Mouse (Mus musculus): ENCODE data around the gene Gm20388. TPM values are rescaled to one million over a fixed set of nuclear protein-coding genes. Genes with fewer than 3 reads are reported as not detected.
A peak's percentile ranks its signal among the peaks of the same experiment; 100 is the strongest.

Gm20388 gene
- polyA plus RNA-seq, 1 experiment from 2014 or later = not detected

GRCm38 (mm10) chr8:124247581-124247980 is 4336.9 kb downstream of the Gm20388 start:
- peaks cover 40% of the 10 kb centered on the region for H3K4me1 ChIP-seq (replicated peaks)
- peaks cover 8% of the 10 kb centered on the region; the same call in 1 of the 2 replicates for H3K36me3 ChIP-seq
- no peak overlapping the region for H3K9ac ChIP-seq
- no peak overlapping the region for H3K27ac ChIP-seq
- WGBS = 80% methylated on average over 6 of the region's 6 CpGs
- no peak overlapping the region for H3K4me3 ChIP-seq
- no peak overlapping the region for H3K4me2 ChIP-seq
- no peak for ATAC-seq (replicated peaks; ENCODE audit: insufficient number of reproducible peaks, insufficient read depth, low FRiP score, low read depth)
- 0 out of 2 replicates have a peak, but pooled peaks cover 3% of the 10 kb centered on the region for H3K9me3 ChIP-seq (replicated peaks)
- H3K27me3 ChIP-seq = no peaks in the 10 kb centered on the region

DNA sequence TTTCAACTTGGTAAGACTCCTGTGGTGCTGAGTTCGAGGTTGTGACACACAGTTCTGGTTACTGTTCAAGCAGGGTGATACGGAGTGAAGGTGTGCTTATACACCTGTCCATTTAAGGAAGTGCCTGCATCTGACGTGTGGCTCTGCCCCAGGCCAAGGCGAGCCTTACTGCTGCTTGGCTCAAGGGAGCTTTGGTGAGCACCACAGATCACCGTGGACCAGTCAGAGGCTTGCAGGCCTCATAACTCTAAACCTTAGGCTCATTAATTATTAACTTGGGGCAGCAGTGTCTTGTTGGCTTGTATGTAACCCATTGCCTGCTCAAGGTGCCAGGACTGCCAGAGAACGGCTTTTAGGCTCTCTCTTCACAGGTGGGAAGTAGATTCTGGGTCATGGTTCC is 4338.0 kb downstream of the Gm20388 start:
- no peak for ATAC-seq (replicated peaks; ENCODE audit: insufficient number of reproducible peaks, insufficient read depth, low FRiP score, low read depth)
- WGBS = 89% methylated on average over 6 of the region's 6 CpGs

GRCm38 (mm10) chr8:124250255-124250654 is 4339.6 kb downstream of the Gm20388 start:
- Histone ChIP-seq H3K9me3 (replicated peaks) (no peaks in the 10 kb centered on the region), H3K27me3 (no peaks in the 10 kb centered on the region), H3K4me2 (no peak overlapping the region), H3K36me3 (no peaks in the 10 kb centered on the region), H3K4me3 (no peak overlapping the region), H3K9ac (no peak overlapping the region), H3K27ac (no peak overlapping the region), H3K4me1 (replicated peaks) (peaks cover 53% of the 10 kb centered on the region)
- 15% methylated on average over 3 of the region's 3 CpGs for WGBS
- ATAC-seq (replicated peaks; ENCODE audit: insufficient number of reproducible peaks, insufficient read depth, low FRiP score, low read depth) = no peak

More for the DNA sequence above, 4338.0 kb downstream of the Gm20388 start:
- Histone ChIP-seq H3K9ac (no peak overlapping the region), H3K4me2 (no peak overlapping the region), H3K36me3 (peaks cover 6% of the 10 kb centered on the region; the same call in 1 of the 2 replicates), H3K27me3 (no peaks in the 10 kb centered on the region), H3K4me3 (no peak overlapping the region), H3K27ac (no peak overlapping the region), H3K9me3 (replicated peaks) (0 out of 2 replicates have a peak, but pooled peaks cover 2% of the 10 kb centered on the region), H3K4me1 (replicated peaks) (peaks cover 47% of the 10 kb centered on the region)

DNA sequence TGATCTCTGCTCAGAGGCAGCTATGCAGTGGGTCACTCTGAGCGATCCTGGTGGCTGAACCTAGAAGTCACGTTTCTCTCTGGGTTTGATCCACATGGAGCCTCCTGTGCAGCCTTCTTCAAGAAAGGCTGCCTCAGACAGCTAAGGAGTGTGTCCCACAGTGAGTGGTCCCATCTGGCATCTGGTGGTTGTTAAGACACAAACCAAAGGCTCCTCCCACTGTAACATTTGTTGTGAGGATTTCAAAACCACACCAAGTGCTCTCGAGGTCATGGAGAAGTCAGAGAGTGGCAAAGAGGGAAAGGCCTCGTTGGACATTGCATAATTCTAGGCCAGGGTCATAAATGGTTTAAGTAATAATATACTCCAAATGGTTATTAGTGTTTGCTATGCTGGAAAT is 4340.1 kb downstream of the Gm20388 start:
- ATAC-seq (replicated peaks; ENCODE audit: insufficient number of reproducible peaks, insufficient read depth, low FRiP score, low read depth) = no peak
- no peak overlapping the region for H3K27ac ChIP-seq

DNA sequence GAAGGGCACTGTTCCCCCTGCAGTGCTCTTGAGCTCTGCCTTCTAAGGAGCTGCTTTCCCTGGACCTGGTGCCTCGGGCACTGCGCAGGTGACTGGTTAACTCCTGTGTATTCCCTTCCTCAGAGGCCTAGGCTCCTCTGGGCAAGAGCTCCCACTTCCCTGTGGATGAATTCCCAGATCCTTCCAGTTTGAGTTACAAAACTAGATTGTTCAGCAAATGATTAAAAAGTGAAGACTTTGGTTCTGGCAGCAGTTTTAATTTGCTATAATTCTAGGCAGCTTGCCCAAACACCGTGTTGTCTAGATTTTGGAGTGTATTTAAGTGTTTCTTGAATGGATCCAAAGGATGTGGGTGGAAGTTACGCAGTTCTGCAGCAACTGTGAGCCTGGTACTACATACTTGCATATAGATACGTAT is 4341.9 kb downstream of the Gm20388 start:
- Histone ChIP-seq H3K27me3 (no peaks in the 10 kb centered on the region), H3K9ac (no peak overlapping the region), H3K4me1 (replicated peaks) (peaks cover 62% of the 10 kb centered on the region), H3K9me3 (replicated peaks) (no peaks in the 10 kb centered on the region), H3K36me3 (no peaks in the 10 kb centered on the region), H3K4me3 (no peak overlapping the region), H3K4me2 (no peak overlapping the region), H3K27ac (no peak overlapping the region)
- no peak for ATAC-seq (replicated peaks; ENCODE audit: insufficient number of reproducible peaks, insufficient read depth, low FRiP score, low read depth)
- 73% methylated on average over 5 of the region's 5 CpGs for WGBS

More for the DNA sequence above, 4340.1 kb downstream of the Gm20388 start:
- H3K9me3 ChIP-seq (replicated peaks) = no peaks in the 10 kb centered on the region
- H3K4me3 ChIP-seq = no peak overlapping the region
- H3K27me3 ChIP-seq = no peaks in the 10 kb centered on the region
- no peak overlapping the region for H3K9ac ChIP-seq
- peaks cover 58% of the 10 kb centered on the region for H3K4me1 ChIP-seq (replicated peaks)
- WGBS = 51% methylated on average over 4 of the region's 4 CpGs
- H3K36me3 ChIP-seq = no peaks in the 10 kb centered on the region
- no peak overlapping the region for H3K4me2 ChIP-seq

DNA sequence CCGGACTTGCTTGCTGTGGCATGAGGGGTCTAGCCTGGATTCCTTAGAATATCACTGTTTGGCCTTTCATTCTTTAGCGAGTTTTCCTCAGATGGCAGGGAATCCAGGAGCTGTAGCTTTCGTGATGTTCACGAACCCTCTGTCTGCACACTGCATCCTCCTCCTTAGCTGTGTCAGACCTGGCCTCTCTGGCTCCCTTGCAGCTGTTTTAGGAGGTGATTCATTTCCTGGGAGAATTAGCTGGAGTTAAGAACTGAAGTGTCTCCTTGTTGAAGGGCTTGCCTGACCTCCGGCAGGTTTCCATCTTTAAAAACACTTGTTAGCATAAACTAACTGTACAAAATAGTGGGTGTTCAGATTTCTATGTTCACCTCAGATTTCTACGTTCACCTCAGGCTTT is 4343.3 kb downstream of the Gm20388 start:
- H3K27ac ChIP-seq = no peak overlapping the region
- no peak overlapping the region for H3K4me2 ChIP-seq
- H3K9me3 ChIP-seq (replicated peaks) = no peaks in the 10 kb centered on the region
- H3K27me3 ChIP-seq = no peaks in the 10 kb centered on the region
- no peak for ATAC-seq (replicated peaks; ENCODE audit: insufficient number of reproducible peaks, insufficient read depth, low FRiP score, low read depth)
- no peak overlapping the region for H3K4me3 ChIP-seq
- peaks cover 68% of the 10 kb centered on the region for H3K4me1 ChIP-seq (replicated peaks)
- no peaks in the 10 kb centered on the region for H3K36me3 ChIP-seq
- 77% methylated on average over 6 of the region's 6 CpGs for WGBS
- no peak overlapping the region for H3K9ac ChIP-seq

- H3K4me2 ChIP-seq = peak overlapping the region; percentile 44
- ATAC-seq (replicated peaks; ENCODE audit: insufficient number of reproducible peaks, insufficient read depth, low FRiP score, low read depth) = peak; percentile 50
- H3K27ac ChIP-seq = peak overlapping the region; percentile 82
- 30% methylated on average over 9 of the region's 9 CpGs for WGBS
- no peak overlapping the region for H3K9ac ChIP-seq
- H3K4me1 ChIP-seq (replicated peaks) = peaks cover 70% of the 10 kb centered on the region
- H3K4me3 ChIP-seq = no peak overlapping the region
- no peaks in the 10 kb centered on the region for H3K9me3 ChIP-seq (replicated peaks)
- no peaks in the 10 kb centered on the region for H3K36me3 ChIP-seq
- no peaks in the 10 kb centered on the region for H3K27me3 ChIP-seq
These were observed 4346.2 kb downstream of the Gm20388 start for GRCm38 (mm10) chr8:124256841-124257240.

DNA sequence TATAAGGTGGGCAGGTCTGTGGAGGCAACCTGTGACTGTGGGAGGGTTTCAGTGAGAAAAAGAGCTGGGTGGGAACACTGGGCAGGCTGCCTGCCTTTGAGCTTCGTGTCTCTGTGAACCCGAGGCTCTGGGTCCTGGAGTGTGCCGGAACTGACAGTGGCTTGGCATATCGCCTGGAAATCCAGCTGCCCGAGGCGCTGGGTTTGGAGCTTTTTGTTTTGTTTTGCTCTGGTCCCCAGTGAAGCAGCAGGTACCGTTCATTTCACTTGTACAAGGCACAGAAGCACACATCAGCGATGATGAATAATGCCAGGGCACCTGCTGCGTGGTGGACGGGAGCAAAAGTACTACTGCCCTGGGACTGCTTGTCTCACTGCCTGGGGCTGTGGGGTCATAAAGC is 4346.7 kb downstream of the Gm20388 start:
- H3K27ac ChIP-seq = peak overlapping the region; percentile 82
- H3K27me3 ChIP-seq = no peaks in the 10 kb centered on the region
- H3K9ac ChIP-seq = 0 out of 2 replicates have a peak overlapping the region, but pooled peaks have one; percentile 4
- H3K4me3 ChIP-seq = no peak overlapping the region
- H3K4me2 ChIP-seq = peak overlapping the region; percentile 44
- WGBS = 20% methylated on average over 10 of the region's 10 CpGs
- H3K4me1 ChIP-seq (replicated peaks) = peaks cover 70% of the 10 kb centered on the region
- H3K36me3 ChIP-seq = no peaks in the 10 kb centered on the region
- H3K9me3 ChIP-seq (replicated peaks) = no peaks in the 10 kb centered on the region
- peak; percentile 56 for ATAC-seq (replicated peaks; ENCODE audit: insufficient number of reproducible peaks, insufficient read depth, low FRiP score, low read depth)

GRCm38 (mm10) chr8:124259146-124259545 is 4348.5 kb downstream of the Gm20388 start:
- H3K4me2 ChIP-seq = no peak overlapping the region
- H3K27me3 ChIP-seq = no peaks in the 10 kb centered on the region
- H3K4me3 ChIP-seq = no peak overlapping the region
- 90% methylated on average over 4 of the region's 4 CpGs for WGBS
- H3K27ac ChIP-seq = no peak overlapping the region
- no peaks in the 10 kb centered on the region for H3K36me3 ChIP-seq
- H3K9ac ChIP-seq = no peak overlapping the region
- ATAC-seq (replicated peaks; ENCODE audit: insufficient number of reproducible peaks, insufficient read depth, low FRiP score, low read depth) = no peak
- H3K9me3 ChIP-seq (replicated peaks) = no peaks in the 10 kb centered on the region
- peaks cover 72% of the 10 kb centered on the region for H3K4me1 ChIP-seq (replicated peaks)

GRCm38 (mm10) chr8:124259925-124260324 is 4349.3 kb downstream of the Gm20388 start:
- ATAC-seq (replicated peaks; ENCODE audit: insufficient number of reproducible peaks, insufficient read depth, low FRiP score, low read depth) = no peak
- Histone ChIP-seq H3K4me1 (replicated peaks) (peaks cover 80% of the 10 kb centered on the region), H3K27me3 (no peaks in the 10 kb centered on the region), H3K36me3 (no peaks in the 10 kb centered on the region), H3K9me3 (replicated peaks) (no peaks in the 10 kb centered on the region), H3K27ac (no peak overlapping the region), H3K4me2 (no peak overlapping the region), H3K9ac (no peak overlapping the region), H3K4me3 (no peak overlapping the region)
- WGBS = 84% methylated on average over 7 of the region's 7 CpGs

DNA sequence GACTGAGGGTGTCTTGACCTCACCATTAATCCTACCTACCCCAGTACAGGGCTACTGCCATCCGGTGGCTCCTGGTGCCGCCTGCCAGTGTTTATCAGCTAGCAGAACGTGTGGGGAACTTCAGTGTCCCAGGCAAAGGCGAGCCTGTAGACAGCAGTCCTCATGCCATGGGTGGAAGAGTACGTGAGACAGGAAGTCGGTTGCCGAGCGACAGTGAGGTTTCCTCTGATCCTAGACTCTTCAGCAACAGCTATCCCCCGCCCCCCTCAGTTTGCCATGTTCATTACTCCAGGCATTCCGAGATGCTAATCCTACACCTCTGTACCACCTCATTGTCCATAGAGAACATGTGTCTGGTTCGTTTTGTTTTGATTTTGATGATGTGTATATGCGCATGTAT is 4349.7 kb downstream of the Gm20388 start:
- no peak overlapping the region for H3K27ac ChIP-seq
- 0 out of 2 replicates have a peak, but pooled peaks have one; percentile 7 for ATAC-seq (replicated peaks; ENCODE audit: insufficient number of reproducible peaks, insufficient read depth, low FRiP score, low read depth)

GRCm38 (mm10) chr8:124263058-124263457 is 4352.4 kb downstream of the Gm20388 start:
- no peak overlapping the region for H3K9ac ChIP-seq
- H3K27me3 ChIP-seq = no peaks in the 10 kb centered on the region
- H3K9me3 ChIP-seq (replicated peaks) = no peaks in the 10 kb centered on the region
- no peak for ATAC-seq (replicated peaks; ENCODE audit: insufficient number of reproducible peaks, insufficient read depth, low FRiP score, low read depth)
- H3K27ac ChIP-seq = no peak overlapping the region
- H3K4me2 ChIP-seq = no peak overlapping the region
- no peaks in the 10 kb centered on the region for H3K36me3 ChIP-seq
- H3K4me1 ChIP-seq (replicated peaks) = peaks cover 62% of the 10 kb centered on the region
- H3K4me3 ChIP-seq = no peak overlapping the region
- WGBS = 71% methylated on average over 9 of the region's 9 CpGs

More for the DNA sequence above, 4349.7 kb downstream of the Gm20388 start:
- Histone ChIP-seq H3K36me3 (no peaks in the 10 kb centered on the region), H3K4me3 (no peak overlapping the region), H3K27me3 (no peaks in the 10 kb centered on the region), H3K9me3 (replicated peaks) (no peaks in the 10 kb centered on the region), H3K9ac (no peak overlapping the region), H3K4me2 (no peak overlapping the region), H3K4me1 (replicated peaks) (peaks cover 80% of the 10 kb centered on the region)
- 46% methylated on average over 12 of the region's 12 CpGs for WGBS
